Mouse (Mus musculus) heart, postnatal 25 days (tissue): ENCODE results near the gene Phactr1. TPM values are rescaled to one million over a fixed set of nuclear protein-coding genes. Genes with fewer than 3 reads are reported as not detected.

Experiments
- DNase-seq: peaks from one replicate; pipeline ENCODE4 v3.0.0; 2022; ENCODE audit warnings: low spot score
- intact Hi-C: fragments of 180-260 bp; cut with DNase I; formaldehyde crosslinking; loops from one replicate; pipeline ENCODE4 v1.15.1; 2025
- total RNA-seq, 2 experiments: library from RNA; stranded (reverse); gene quantifications; 2 replicates each; pipeline ENCODE4 v1.2.3; 2021

Phactr1 gene
- total RNA-seq, 2 experiments from 2014 or later = 3.4 to 5.1 TPM

GRCm38 (mm10) chr13:43146515-43147258 is 466.3 kb downstream of the Phactr1 start:
- no peak for DNase-seq
- intact Hi-C loops = no loop called here

- DNase-seq = no peak
- intact Hi-C loops = no loop called here
These were observed 468.3 kb downstream of the Phactr1 start for GRCm38 (mm10) chr13:43148692-43149091.

DNA sequence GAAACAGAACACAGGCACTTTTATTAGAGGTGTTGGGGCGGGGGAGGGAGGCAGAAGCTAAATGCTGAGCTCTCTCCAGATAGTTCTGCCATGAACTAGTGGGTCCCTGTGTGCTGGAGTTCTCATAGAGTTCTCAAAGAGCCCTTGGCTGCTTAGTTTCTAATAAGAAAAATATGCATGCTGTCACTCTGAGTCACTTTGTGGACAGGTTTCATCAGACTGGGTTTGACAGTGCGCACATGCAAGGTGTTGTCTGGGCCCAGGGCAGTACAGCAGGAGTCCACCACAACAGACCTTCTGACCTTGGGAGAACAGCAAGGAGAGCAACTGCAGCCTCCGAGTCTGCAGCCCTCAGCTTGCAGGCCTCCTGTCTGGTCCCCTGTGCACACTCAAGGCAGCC is 469.2 kb downstream of the Phactr1 start:
- no peak for DNase-seq
- intact Hi-C loops = no loop called here

DNA sequence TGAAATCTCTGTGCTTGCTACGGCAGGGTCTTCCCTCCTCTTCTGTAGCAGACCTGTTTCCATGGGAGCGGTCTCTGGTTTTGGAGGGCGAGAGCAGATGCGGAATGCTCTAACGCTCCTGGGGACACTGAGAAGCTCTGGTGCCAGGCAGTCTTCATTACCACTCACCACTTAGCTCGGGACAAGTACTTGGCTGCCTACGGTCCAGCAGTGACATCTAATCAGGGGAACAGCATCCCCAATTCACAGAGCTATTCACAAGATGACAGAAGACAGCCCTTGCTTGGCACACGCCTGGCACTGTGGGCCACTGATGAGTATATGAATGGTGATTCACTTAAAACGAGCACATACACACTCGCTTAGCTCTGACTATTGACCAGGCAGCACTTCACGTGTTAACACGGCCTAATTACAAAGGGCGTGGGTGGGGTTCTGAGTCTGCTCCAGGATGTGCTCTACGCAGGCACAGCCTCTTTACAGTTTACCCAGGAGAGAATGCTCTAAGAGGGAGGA is 471.6 kb downstream of the Phactr1 start:
- intact Hi-C loops = no loop called here
- no peak for DNase-seq

GRCm38 (mm10) chr13:43157370-43157769 is 476.9 kb downstream of the Phactr1 start:
- DNase-seq = no peak
- intact Hi-C loops = no loop called here

DNA sequence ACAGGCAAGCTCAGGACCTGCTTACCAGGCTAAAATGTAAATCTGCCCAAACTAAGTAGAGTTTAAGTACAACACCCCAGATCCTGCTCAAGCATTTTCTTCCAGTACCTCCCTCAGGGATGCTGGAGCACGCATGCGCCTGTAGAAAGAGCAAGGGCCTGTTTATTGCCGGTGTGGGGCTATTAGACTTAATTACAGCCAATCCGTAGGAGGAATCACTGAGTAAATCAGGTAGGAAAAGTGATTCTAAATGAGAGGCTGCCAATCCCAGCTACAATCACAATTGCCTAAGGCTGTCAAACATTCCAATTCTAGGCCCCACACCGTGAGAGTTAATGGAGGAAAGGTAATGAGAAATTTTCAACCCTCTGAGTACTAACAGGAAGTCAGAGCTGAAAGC is 477.9 kb downstream of the Phactr1 start:
- intact Hi-C loops = no loop called here

DNA sequence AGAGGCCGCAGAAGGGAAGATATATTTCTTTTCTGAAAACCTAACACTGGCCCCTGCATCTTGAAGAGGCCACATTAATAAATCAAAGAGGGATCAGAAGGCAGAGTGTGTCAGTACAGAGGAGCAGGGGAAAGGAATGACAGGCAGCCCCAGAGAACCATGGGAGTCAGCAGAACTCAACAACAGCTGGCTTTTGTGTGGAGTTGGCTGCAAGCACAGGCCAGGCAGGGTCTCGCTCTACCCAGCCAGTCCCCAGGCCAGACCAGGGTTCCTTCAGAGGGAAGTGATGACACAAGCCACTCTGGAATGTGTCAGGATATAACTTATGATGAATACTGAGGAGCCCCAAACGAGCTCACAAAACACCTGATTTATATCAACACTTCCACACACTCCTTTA is 479.0 kb downstream of the Phactr1 start:
- intact Hi-C loops = no loop called here

More for the DNA sequence above, 477.9 kb downstream of the Phactr1 start:
- DNase-seq = no peak

DNA sequence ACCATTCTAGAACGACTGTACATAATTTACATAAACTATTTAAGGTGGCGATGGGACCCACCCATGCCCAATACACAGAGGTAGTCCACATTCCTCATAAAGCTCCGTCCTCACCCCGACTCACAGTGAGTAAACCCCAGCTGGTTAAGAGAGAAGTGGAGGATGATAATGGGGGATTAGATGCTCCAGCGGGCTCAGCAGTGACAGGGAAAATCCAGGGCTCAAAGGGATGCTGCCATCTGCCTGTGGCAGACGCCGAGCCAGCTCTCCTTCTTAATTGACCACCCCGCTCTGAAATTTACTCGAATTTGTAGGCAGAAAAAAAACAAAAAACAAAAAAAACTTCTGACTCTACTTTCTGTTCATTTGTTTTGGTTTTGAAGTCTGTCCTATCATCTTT is 487.3 kb downstream of the Phactr1 start:
- intact Hi-C loops = no loop called here

More for the DNA sequence above, 479.0 kb downstream of the Phactr1 start:
- DNase-seq = peak; percentile 27

DNA sequence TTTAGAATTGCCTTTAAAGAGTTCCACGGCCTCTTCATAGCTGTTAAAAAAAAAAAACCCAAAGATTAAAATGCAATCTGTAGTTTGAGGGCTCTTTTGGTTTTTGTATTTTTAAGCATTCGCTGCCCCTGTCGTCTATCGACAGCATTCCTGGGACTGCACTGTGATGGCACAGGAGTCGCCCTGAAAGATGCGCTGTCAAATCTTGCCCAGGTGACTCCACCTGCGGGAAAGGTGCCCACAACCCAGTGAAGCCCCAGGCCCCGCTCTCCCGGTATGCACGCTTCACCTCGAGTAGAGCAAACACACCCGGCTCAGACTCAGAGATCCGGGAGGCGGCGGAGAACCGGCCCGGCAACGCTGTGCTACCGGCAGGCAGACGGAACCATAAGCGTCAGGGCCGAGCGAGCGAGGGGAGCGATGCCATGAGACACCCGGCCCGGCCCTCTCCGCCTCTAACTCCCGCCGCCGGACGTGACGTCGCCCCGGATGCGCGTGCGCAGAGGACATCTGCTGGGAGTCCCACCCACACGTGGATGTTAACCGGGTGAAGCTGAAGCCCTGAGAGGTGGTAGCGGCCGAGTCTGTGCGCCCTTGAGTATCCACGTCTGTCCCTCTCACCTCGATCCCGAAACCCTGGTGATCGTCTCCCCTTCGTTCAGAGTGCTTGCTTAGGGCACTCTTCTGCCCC is 490.7 kb downstream of the Phactr1 start, which contains the start of gene Tbc1d7:
Tbc1d7 (minus strand) TSS at position 482 of the 691 bp plus-strand sequence.
- DNase-seq = peak; percentile 96
- intact Hi-C loops = loop anchor here (10.0 kb wide), 1 partner anchor 564 kb away; no protein-coding TSS in a partner anchor

More for the DNA sequence above, 487.3 kb downstream of the Phactr1 start:
- no peak for DNase-seq

- DNase-seq = no peak
- intact Hi-C loops = loop anchor here (10.0 kb wide), 1 partner anchor 563 kb away; no protein-coding TSS in a partner anchor
These were observed 491.8 kb downstream of the Phactr1 start for GRCm38 (mm10) chr13:43172036-43172713.

GRCm38 (mm10) chr13:43173262-43173661 is 492.8 kb downstream of the Phactr1 start:
- DNase-seq = peak; percentile 29
- intact Hi-C loops = loop anchor here (10.0 kb wide), 1 partner anchor 562 kb away; no protein-coding TSS in a partner anchor

DNA sequence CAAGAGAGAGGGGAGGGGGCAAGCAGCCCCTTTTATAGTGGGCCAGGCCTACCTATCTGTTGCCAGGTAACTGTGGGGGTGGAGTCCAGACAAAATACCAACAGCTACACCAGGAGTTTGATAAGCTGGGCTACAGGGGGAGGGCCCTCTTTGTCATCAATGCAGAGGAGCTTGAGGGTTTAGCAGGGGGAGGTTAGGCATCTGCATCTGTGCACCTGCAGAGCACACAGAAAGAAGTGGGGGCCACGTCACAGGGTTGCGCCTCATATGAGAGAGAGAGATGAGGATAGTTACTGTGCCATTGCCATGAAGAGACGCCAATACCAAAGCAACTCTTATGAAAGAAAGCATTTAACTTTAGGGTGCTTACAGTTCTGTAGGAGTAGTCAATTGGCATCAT is 496.3 kb downstream of the Phactr1 start:
- DNase-seq = no peak
- intact Hi-C loops = loop anchor here (10.0 kb wide), 1 partner anchor 558 kb away; no protein-coding TSS in a partner anchor

GRCm38 (mm10) chr13:43177317-43177716 is 496.9 kb downstream of the Phactr1 start:
- intact Hi-C loops = loop anchor here (10.0 kb wide), 1 partner anchor 557 kb away; no protein-coding TSS in a partner anchor
- DNase-seq = no peak

GRCm38 (mm10) chr13:43181104-43181503 is 500.7 kb downstream of the Phactr1 start:
- intact Hi-C loops = loop anchor here (5.0 kb wide), 2 partner anchors 216 to 371 kb away; partner anchors contain the start of gene Nol7
- DNase-seq = no peak

DNA sequence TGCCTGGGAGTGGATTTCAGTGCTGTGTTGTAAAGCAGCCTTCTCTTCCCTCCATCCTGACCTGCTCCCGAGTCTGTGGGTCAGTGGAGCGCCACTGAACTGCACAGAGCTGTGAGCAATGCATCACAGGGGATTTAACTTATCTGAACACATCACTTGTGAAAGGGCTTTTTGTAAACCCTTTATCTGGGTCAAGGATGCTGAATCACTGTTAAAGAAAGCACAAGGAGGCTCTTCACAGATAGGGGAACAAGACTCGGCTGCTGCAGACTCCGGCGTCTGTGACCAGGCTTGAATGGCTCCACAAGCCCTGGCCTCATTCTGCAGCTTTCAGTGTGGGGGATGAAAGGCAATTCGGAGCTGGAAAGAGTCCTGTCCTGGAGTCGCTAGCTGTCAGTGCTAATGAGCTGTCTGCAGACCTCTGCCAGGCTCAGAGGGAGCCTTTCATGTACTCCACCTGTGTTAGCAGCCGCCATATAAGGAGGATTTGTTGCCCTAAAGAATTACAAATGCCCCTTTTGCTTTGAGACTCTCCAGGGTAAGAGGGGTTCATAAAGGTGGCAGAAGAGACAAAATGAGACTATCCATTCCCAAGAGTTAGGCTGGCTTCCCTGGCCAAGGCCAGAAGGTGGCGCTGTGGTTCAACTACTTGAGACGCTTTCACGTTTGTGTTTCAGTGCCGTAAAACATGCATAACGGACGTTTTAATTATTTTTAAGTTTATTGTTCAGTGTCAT is 502.2 kb downstream of the Phactr1 start:
- intact Hi-C loops = loop anchor here (2.0 to 5.0 kb wide), 3 partner anchors 138 to 370 kb away; partner anchors contain the start of gene Nol7
- DNase-seq = no peak

DNA sequence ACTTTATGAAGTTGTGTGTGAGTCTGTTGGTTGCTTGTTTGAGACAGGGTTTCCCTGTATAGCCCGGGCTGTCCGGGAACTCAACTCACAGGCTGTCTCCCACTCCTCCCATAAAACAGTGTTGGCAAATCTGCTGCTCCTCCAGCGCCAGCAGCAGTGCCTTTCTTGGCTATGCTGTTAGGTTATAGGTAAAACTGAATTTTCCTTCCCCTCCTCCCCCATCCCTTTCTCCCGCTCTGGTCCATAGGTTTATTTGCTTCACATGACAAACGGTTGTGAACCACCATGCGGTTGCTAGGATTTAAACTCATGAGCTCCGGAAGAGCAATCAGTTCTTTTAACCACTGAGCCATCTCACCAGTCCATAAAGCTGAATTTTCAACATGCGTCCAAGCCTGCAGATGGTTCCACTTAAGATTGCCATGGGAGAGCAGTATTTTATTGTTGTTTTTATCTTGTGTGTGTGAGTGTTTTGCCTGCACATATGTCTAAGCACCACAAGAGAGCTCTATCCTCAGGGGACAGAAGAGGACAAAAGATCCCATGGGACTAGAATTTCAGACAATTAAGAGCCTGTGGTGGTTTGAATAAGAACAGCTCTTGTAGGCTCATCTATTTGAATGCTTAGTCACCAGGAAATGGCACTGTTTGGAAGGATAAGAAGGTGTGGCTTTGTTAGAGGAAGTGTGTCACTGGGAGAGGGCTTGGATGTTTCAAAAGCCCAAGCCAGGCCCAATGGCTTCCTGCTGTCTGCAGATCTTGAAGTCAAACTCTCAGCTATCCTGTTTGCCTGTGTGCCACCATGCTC is 503.0 kb downstream of the Phactr1 start:
- intact Hi-C loops = loop anchor here (2.0 to 5.0 kb wide), 3 partner anchors 137 to 369 kb away; partner anchors contain the start of gene Nol7
- no peak for DNase-seq

- intact Hi-C loops = no loop called here
These were observed 507.3 kb downstream of the Phactr1 start for GRCm38 (mm10) chr13:43187736-43188135.

More at GRCm38 (mm10) chr13:43187736-43188135, 507.3 kb downstream of the Phactr1 start:
- DNase-seq = no peak
